Mouse (Mus musculus) kidney, adult 2 months (tissue): ENCODE results near the gene Lmo7.

Experiments
- CTCF ChIP-seq: fragments of 200-500 bp; conservative IDR thresholded peaks from 2 replicates; pipeline ENCODE4 v1.5.1; 2011; ENCODE audit warnings: low read depth, mild to moderate bottlenecking, control low read depth, low read length, moderate library complexity, mixed read lengths; ENCODE audit not compliant: insufficient read depth, insufficient read length
- POLR2A ChIP-seq: fragments of 200-500 bp; IDR thresholded peaks from one replicate; pipeline ENCODE4 v1.6.1; 2011; ENCODE audit warnings: low read depth, low read length, control low read depth

GRCm38 (mm10) chr14:101972764-101973163 lies 243.0 kb downstream of the Lmo7 start:
- TF ChIP-seq POLR2A (no peak), CTCF (no peak)
